Mouse (Mus musculus): Measurements from ENCODE around the gene Gm15217. TPM values are rescaled to one million over a fixed set of nuclear protein-coding genes. Genes with fewer than 3 reads are reported as not detected.

The Gm15217 gene
- total RNA-seq, 2 experiments from 2014 or later = not detected

GRCm38 (mm10) chr14:46391621-46392170 is 12.5 kb downstream of the Gm15217 start:
- ATAC-seq (ENCODE audit: poor library complexity, severe bottlenecking) = no peak

GRCm38 (mm10) chr14:46398091-46398695 is 19.0 kb downstream of the Gm15217 start:
- no peak for ATAC-seq (ENCODE audit: poor library complexity, severe bottlenecking)

- ATAC-seq (ENCODE audit: poor library complexity, severe bottlenecking) = no peak
Observed at GRCm38 (mm10) chr14:46399925-46400324, 20.7 kb downstream of the Gm15217 start.

DNA sequence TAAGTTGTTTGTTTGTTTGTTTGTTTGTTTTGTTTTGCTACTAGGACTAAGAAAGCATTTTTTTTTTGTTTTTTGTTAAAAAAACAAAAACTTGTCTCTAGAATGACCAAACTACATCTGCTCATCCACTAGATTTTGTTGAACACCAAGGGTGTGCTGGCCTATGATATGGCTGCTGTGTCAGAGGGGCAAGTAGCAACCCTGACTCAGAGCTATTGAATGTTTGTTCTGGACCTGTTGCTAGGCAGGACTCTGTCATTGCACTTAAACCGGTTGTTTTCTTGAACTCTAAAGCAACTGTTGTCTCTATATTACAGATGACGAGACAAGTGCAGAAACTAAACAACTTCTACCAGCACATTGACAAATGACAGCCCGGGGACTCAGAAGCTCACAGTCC is 29.1 kb downstream of the Gm15217 start:
- ATAC-seq (ENCODE audit: poor library complexity, severe bottlenecking) = no peak

DNA sequence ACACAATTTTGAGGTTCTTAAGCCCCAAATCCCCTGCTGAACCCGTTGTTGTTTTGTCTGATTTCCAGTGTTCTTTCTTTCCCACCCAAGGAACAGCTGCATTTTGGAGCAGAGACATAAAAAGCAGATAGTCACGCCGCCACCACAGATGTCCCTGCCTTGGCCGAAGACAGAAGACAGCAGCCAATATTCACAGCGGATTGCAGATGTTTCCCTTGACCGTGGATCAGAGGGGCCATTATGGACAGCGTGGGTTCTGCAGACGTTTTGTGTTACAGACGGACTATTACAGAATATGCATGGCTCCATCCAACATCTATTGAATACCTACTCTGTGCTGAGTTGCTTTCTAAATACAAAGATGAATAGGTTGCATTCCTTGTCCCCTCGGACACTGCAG is 29.8 kb downstream of the Gm15217 start:
- no peak for ATAC-seq (ENCODE audit: poor library complexity, severe bottlenecking)

DNA sequence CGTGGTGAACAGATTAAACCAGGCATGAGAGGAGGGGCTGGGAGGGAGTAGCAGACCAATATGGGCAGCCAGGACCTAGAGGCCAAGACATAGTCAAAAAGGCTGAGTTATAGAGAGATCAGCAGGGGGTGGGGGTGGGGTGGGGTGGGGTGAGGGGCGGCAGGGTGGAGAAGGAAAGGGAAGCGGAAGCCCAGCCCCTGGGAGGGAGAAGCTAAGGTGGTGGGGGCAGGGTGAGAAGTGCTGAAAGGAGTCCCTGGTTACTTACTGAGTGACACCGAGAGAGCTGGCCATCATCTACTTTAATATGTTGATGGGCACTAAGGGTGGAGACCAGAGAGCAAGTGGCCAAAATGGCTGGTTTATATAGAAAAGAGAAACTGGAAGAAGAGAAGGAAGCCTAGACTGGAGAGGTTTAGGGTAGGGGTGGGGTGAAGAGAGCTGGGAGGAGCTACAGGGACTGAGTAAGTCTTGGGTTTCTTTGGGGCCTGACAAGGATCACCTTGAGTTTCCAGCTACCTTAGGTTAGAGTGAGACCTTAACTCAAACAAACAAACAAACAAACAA is 31.4 kb downstream of the Gm15217 start:
- ATAC-seq (ENCODE audit: poor library complexity, severe bottlenecking) = no peak

- no peak for ATAC-seq (ENCODE audit: poor library complexity, severe bottlenecking)
Observed at GRCm38 (mm10) chr14:46412497-46413000, 33.3 kb downstream of the Gm15217 start.

- no peak for ATAC-seq (ENCODE audit: poor library complexity, severe bottlenecking)
Observed at GRCm38 (mm10) chr14:46418371-46419097, 39.3 kb downstream of the Gm15217 start.

GRCm38 (mm10) chr14:46419269-46419668 is 40.1 kb downstream of the Gm15217 start:
- ATAC-seq (ENCODE audit: poor library complexity, severe bottlenecking) = no peak

DNA sequence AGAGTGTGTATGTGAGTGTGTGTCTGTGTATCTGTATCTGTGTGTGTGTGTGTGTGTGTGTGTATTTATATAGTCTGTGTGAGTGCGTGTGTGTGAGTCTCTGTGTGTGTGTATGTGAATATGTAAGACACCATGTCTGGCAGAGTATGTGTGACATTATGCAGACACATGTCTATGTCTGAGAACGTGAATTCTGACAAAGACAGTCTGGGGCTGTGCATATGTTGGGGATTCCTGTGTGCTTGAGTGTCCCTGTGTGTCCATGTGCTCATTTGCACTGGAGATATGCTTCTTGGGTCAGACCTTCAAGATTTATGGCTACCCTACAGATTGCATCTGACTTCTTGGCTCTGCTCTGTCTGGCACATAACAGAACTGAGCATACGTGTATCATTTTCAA is 42.6 kb downstream of the Gm15217 start:
- no peak for ATAC-seq (ENCODE audit: poor library complexity, severe bottlenecking)

- no peak for ATAC-seq (ENCODE audit: poor library complexity, severe bottlenecking)
Observed at GRCm38 (mm10) chr14:46427251-46427650, 48.0 kb downstream of the Gm15217 start.

- ATAC-seq (ENCODE audit: poor library complexity, severe bottlenecking) = no peak
Observed at GRCm38 (mm10) chr14:46430231-46430630, 51.0 kb downstream of the Gm15217 start.

Other genes with a start within 250 kb of the Gm15217 start
- 0.74 TPM in 1 of 2 replicates, not detected in the other for gene Bmp4, start 11.3 kb downstream of the Gm15217 start, total RNA-seq (2015)
- not detected in 2 replicates for gene Bmp4, start 11.3 kb downstream of the Gm15217 start, total RNA-seq (2017)

Data from megakaryocyte, adult 5-6 weeks (primary cell).